Mouse (Mus musculus): ENCODE results near the gene Map1b.

- TF ChIP-seq EP300 (IDR thresholded peaks at IDR 0.05; ENCODE audit: low read depth) (no peak), CTCF (IDR thresholded peaks at IDR 0.05; ENCODE audit: low read depth) (no peak)
Observed at GRCm38 (mm10) chr13:99557813-99558212, 41.5 kb upstream of the Map1b start.

All from liver, embryonic 14.5 days (tissue).